Mouse (Mus musculus) ES-E14 (cell line): ENCODE data around the gene Hist2h3b. TPM values are rescaled to one million over a fixed set of nuclear protein-coding genes. Genes with fewer than 3 reads are reported as not detected.
"Not testable (repeated sequence)": the region's sequence is repeated elsewhere in the genome, so short reads cannot be mapped to it uniquely, and the experiment has no call there.

Experiments used
- DNase-seq: peaks from one replicate; pipeline ENCODE4 v3.0.0-alpha.2; 2013; ENCODE audit warnings: low read depth, low spot score
- H3K27ac ChIP-seq: 2 replicates; pipeline ENCODE4 v1.5.1; 2012; ENCODE audit warnings: low read depth, mild to moderate bottlenecking, low read length, moderate library complexity, mixed read lengths; ENCODE audit not compliant: poor library complexity, insufficient read depth, severe bottlenecking
- H3K36me3 ChIP-seq: 2 replicates; pipeline ENCODE4 v1.6.1; 2012; ENCODE audit warnings: mild to moderate bottlenecking, low read length, moderate library complexity, mixed read lengths; ENCODE audit not compliant: control insufficient read depth, poor library complexity, insufficient read depth, severe bottlenecking
- H3K4me1 ChIP-seq, 2 experiments: fragments of 150-350 bp in 1 of 2; sonication (generic) in 1 of 2; 2 replicates each; pipeline ENCODE4 v1.6.1; 2012; ENCODE audit warnings: low read length in 2 of 2, mild to moderate bottlenecking in 1 of 2, mixed read lengths in 1 of 2; ENCODE audit not compliant: control insufficient read depth in 2 of 2, insufficient read depth in 2 of 2, poor library complexity in 1 of 2
- H3K4me3 ChIP-seq, 2 experiments: fragments of 150-350 bp in 1 of 2; sonication (generic) in 1 of 2; 2 replicates each; pipeline ENCODE4 v1.5.1; 2012; ENCODE audit warnings: low read length in 2 of 2, low read depth in 1 of 2, mild to moderate bottlenecking in 1 of 2, mixed read lengths in 1 of 2; ENCODE audit not compliant: insufficient read depth in 1 of 2, poor library complexity in 1 of 2, severe bottlenecking in 1 of 2
- H3K9ac ChIP-seq: 2 replicates; pipeline ENCODE4 v1.6.1; 2012; ENCODE audit warnings: low read depth, mild to moderate bottlenecking, low read length, mixed read lengths; ENCODE audit not compliant: poor library complexity, insufficient read depth, severe bottlenecking
- H3K9me3 ChIP-seq: fragments of 150-350 bp; sonication (generic); 2 replicates; pipeline ENCODE4 v1.6.1; 2012; ENCODE audit warnings: low read depth, mild to moderate bottlenecking, low read length; ENCODE audit not compliant: control insufficient read depth, insufficient read depth
- CHD2 ChIP-seq: IDR thresholded peaks from 2 replicates; pipeline ENCODE4 v1.6.1; 2014; ENCODE audit warnings: mild to moderate bottlenecking, low read depth, low read length, inconsistent platforms
- HCFC1 ChIP-seq: IDR thresholded peaks from 2 replicates; pipeline ENCODE4 v1.6.1; 2012; ENCODE audit warnings: low read length, inconsistent platforms, borderline replicate concordance; ENCODE audit not compliant: insufficient read depth
- MAFK ChIP-seq: IDR thresholded peaks from 2 replicates; pipeline ENCODE4 v1.6.1; 2014; ENCODE audit warnings: mild to moderate bottlenecking, low read depth, low read length, inconsistent platforms; ENCODE audit not compliant: insufficient read depth
- ZC3H11A ChIP-seq: IDR thresholded peaks from 2 replicates; pipeline ENCODE4 v1.6.1; 2012; ENCODE audit warnings: low read depth, mild to moderate bottlenecking, inconsistent platforms, low read length, borderline replicate concordance
- ZNF384 ChIP-seq: IDR thresholded peaks from 2 replicates; pipeline ENCODE4 v1.6.1; 2012; ENCODE audit warnings: low read depth, low read length, inconsistent platforms
- in situ Hi-C, 2 experiments: fragments of 600-800 bp; cut with MboI; formaldehyde crosslinking; loops; one replicate each; pipeline ENCODE4 v1.15.1; 2025; ENCODE audit warnings: low sequenced_read_pairs in 2 of 2, inconsistent platforms in 1 of 2; ENCODE audit not compliant: unreplicated experiment in 2 of 2
- total RNA-seq: library from RNA; depleted of rRNA; stranded (reverse); fragments of 300-350 nt; gene quantifications from 2 replicates; pipeline ENCODE4 v1.2.3, GENCODE M21; 2012

Gene Hist2h3b
- total RNA-seq, 1 experiment, result 806 TPM

GRCm38 (mm10) chr3:96243921-96244572 lies 24.4 kb upstream of the Hist2h3b start:
- no peak for DNase-seq
- Histone ChIP-seq H3K4me3 (peak overlapping the region; percentile 74 to 78), H3K27ac (peak overlapping the region; percentile 55; the same call in 1 of the 2 replicates), H3K9ac (peak overlapping the region; percentile 63), H3K36me3 (no peaks in the 10 kb centered on the region), H3K9me3 (no peaks in the 10 kb centered on the region), H3K4me1 (peaks cover 6 to 12% of the 10 kb centered on the region in 2 experiments; a peak in 3 of 4 replicates)
- no peak for TF ChIP-seq ZC3H11A
- TF ChIP-seq HCFC1, result no peak
- TF ChIP-seq ZNF384, result no peak
- TF ChIP-seq MAFK, result no peak
- no peak for TF ChIP-seq CHD2
- in situ Hi-C loops, result no loop called here

- H3K9me3 ChIP-seq, in situ Hi-C loops, H3K36me3 ChIP-seq, DNase-seq: not testable (repeated sequence)
- peaks cover 6 to 12% of the 10 kb centered on the region in 2 experiments; a peak in 3 of 4 replicates for H3K4me1 ChIP-seq
- peak within 1 kb of the TSS; percentile 90 for H3K9ac ChIP-seq
- peak within 1 kb of the TSS; percentile 85 for H3K27ac ChIP-seq
- peak within 1 kb of the TSS; percentile 74 to 78 for H3K4me3 ChIP-seq
- TF ChIP-seq ZNF384, result 0 out of 2 replicates have a peak, but pooled peaks have one; percentile 21
Observed at GRCm38 (mm10) chr3:96245003-96245886, 23.2 kb upstream of the Hist2h3b start, which contains the start of gene Hist2h2aa1. Gene Hist2h2aa1 (plus strand): TSS chr3:96245497.

GRCm38 (mm10) chr3:96246018-96246417 lies 22.4 kb upstream of the Hist2h3b start:
- H3K4me3 ChIP-seq, H3K36me3 ChIP-seq, H3K27ac ChIP-seq, in situ Hi-C loops, H3K9ac ChIP-seq, H3K9me3 ChIP-seq, DNase-seq: not testable (repeated sequence)
- H3K4me1 ChIP-seq, result peaks cover 4 to 12% of the 10 kb centered on the region in 2 experiments; a peak in 3 of 4 replicates

GRCm38 (mm10) chr3:96246427-96246856 lies 22.0 kb upstream of the Hist2h3b start, which contains the start of gene Hist2h3c1:
Gene Hist2h3c1 (plus strand): TSS chr3:96246685.
- H3K36me3 ChIP-seq, H3K9me3 ChIP-seq, in situ Hi-C loops, DNase-seq: not testable (repeated sequence)
- Histone ChIP-seq H3K4me3 (peak within 1 kb of the TSS; percentile 57 to 64), H3K27ac (peak within 1 kb of the TSS; percentile 86), H3K4me1 (peaks cover 3 to 12% of the 10 kb centered on the region in 2 experiments; a peak in 3 of 4 replicates), H3K9ac (peak within 1 kb of the TSS; percentile 72)
